ENCODE assay signal across 24 mouse cellular contexts in the genomic region with DNA sequence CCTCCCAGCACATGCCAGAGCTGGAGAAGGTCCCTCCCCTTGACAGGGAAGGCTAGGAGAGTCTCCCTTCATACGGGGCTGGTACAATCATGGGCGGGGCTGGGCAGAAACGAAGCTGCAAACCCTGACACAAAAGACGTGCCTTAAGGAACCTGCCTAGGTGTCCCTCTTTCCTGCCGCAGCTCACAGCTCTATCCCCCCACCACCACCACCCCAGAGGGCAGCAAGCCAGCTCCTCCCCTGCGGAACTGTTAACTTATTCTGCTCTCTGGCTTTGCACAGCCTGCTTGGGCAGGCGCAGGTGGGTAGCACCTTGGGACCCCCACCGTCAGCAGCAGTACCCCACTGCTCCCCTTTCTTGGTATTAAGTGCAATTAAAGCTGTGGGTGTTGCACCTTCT. TPM values are rescaled to one million over a fixed set of nuclear protein-coding genes. Genes with fewer than 3 reads are reported as not detected.
"Had no signal": no experiment of that assay in that cellular context is flagged by ENCODE, and none has a peak within 500 bp of the region (broad histone marks: within the 10 kb centered on the region; RNA-seq: fewer than 3 reads in every experiment).

No protein-coding gene starts in this region.

- H3K9ac ChIP-seq: limb, embryonic 13.5 days; liver, embryonic 12.5 days; liver, embryonic 15.5 days; midbrain, embryonic 12.5 days; neural tube, embryonic 13.5 days had no signal

- H3K9me3 ChIP-seq: limb, embryonic 13.5 days; liver, embryonic 12.5 days; liver, embryonic 15.5 days; midbrain, embryonic 12.5 days; neural tube, embryonic 13.5 days had no signal

- H3K27me3 ChIP-seq: limb, embryonic 13.5 days; liver, embryonic 12.5 days; liver, embryonic 15.5 days; midbrain, embryonic 12.5 days; neural tube, embryonic 13.5 days had no signal

- DNase-seq: kidney, adult 9 months; kidney, postnatal 14 days; kidney, postnatal 4 days; left cerebral cortex, postnatal 4 days; liver; lung, adult 18-20 months; lung, postnatal 14 days; lung, postnatal 4 days; thymus, postnatal 25 days had no signal

- H3K4me3 ChIP-seq: limb, embryonic 13.5 days; liver, embryonic 12.5 days; liver, embryonic 15.5 days; midbrain, embryonic 12.5 days; neural tube, embryonic 13.5 days had no signal

- H3K4me1 ChIP-seq: limb, embryonic 13.5 days; liver, embryonic 12.5 days; liver, embryonic 15.5 days; midbrain, embryonic 12.5 days had no signal

- H3K4me2 ChIP-seq: limb, embryonic 13.5 days; liver, embryonic 12.5 days; liver, embryonic 15.5 days; midbrain, embryonic 12.5 days; neural tube, embryonic 13.5 days had no signal

- ATAC-seq: intestine, postnatal 0 days; liver, embryonic 12.5 days had no signal

- H3K27ac ChIP-seq: limb, embryonic 13.5 days; liver, embryonic 12.5 days; liver, embryonic 15.5 days; midbrain, embryonic 12.5 days; neural tube, embryonic 13.5 days had no signal

RNA-seq across cellular contexts. Expression of a gene that starts 29.7 kb away (rescaled TPM):
- total RNA-seq: layer of hippocampus, adult 18-20 months; layer of hippocampus, postnatal 14 days; left cerebral cortex, adult 8-10 months; left cerebral cortex, postnatal 14 days; left cerebral cortex, postnatal 4 days; megakaryocyte progenitor cell, adult 5-6 weeks had no signal
- polyA plus RNA-seq: liver, embryonic 15.5 days had no signal

RNA-seq across cellular contexts. Expression of a gene that starts 51.3 kb away (rescaled TPM):
- total RNA-seq: layer of hippocampus, adult 18-20 months; layer of hippocampus, postnatal 14 days; left cerebral cortex, adult 8-10 months; left cerebral cortex, postnatal 14 days; left cerebral cortex, postnatal 4 days; megakaryocyte progenitor cell, adult 5-6 weeks; megakaryocyte-erythroid progenitor cell, adult 5-6 weeks; neutrophil, adult 5-6 weeks had no signal
- polyA plus RNA-seq: intestine, postnatal 0 days; kidney, embryonic 16.5 days; limb, embryonic 13.5 days; liver, embryonic 12.5 days; lung, embryonic 16.5 days; midbrain, embryonic 12.5 days; neural tube, embryonic 13.5 days had no signal
